Mouse (Mus musculus) lung, postnatal 14 days (tissue): ENCODE measurements at regions not wholly inside any gene's neighbourhood (a gene's known extent, or its start where the extent isn't known, plus 50 kb on each side); places are given as distances from the start of the nearest gene placed in this dataset.
"Not testable (repeated sequence)": the region's sequence is repeated elsewhere in the genome, so short reads cannot be mapped to it uniquely, and the experiment has no call there.

ENCODE experiments used
- DNase-seq: peaks from one replicate; pipeline ENCODE4 v3.0.0; 2021

DNA sequence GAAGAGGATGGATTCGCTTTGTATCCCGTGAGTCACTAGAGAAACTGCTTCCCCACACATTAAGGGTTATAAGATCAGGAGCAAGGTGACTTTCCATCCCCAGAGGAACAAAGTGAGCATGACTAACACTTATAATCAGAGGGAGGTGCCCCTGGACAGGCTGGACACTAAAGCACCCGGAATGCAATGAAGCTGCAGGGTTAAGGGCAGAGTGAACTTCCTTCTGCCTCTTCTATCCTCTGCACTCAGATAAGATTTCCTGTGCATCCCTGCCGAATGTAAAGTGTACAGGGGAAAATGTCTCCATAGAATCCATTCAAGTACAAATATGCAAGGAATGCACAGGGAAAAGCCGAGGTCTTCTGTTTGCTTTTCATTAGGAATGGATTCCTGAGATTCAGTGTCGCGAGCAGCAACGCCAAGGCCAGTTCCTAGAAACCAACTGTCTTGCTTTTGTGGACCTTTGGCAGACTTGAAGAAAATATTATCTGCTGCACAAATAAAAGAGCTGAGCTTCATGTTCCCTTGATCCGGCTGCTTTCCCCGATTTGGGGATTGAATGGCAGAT is 58.5 kb upstream of the Fbxl7 start:
- DNase-seq: no peak

DNA sequence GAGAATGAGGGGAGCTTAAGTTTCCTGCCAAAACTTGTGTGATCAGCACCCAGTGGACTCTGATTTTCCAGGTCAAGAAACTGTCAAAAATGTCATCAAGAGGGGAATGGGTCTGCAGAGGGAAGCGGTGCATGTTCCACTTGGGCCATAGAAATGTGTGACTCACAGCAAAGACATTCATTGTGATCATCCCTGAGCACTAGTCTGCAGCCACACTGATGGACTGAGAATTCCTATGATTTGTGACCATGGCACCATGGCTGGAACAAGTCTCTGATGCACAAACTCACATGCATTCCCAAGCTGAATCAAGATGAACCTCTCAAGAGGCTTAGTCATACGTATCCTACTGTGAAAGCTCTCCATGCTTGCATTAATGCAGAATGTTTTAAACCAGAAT is 63.6 kb upstream of the Fbxl7 start:
- no peak for DNase-seq

DNA sequence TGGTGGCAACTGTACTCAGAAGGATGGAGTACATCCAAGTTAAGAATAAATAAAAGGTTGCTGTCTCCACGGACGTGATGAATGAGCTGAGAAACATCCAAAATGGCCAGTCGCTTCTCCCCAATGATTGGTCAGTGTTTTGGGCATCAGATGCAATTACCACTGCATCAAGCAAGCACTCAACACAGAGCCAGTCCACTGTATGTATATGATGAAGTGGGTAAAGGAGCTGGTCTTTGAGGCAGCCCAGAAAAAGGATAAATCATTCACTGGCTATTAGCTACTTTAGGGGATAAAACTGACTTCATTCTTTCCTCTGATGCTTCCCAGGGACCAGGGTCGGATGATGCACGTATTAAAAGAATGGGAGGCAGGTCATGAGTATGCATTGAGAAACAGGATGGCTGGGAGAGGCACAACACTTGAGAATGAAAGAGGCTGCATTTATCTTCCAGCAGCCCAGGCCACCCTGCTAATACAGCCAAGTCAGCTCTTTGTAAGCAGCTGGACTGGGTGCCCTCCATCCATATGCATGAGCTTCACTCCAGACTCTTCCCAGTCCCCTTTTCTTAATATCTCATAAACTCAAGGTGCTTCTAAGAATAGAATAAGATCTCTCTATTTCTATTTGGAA is 73.1 kb upstream of the Fbxl7 start:
- DNase-seq: no peak

DNA sequence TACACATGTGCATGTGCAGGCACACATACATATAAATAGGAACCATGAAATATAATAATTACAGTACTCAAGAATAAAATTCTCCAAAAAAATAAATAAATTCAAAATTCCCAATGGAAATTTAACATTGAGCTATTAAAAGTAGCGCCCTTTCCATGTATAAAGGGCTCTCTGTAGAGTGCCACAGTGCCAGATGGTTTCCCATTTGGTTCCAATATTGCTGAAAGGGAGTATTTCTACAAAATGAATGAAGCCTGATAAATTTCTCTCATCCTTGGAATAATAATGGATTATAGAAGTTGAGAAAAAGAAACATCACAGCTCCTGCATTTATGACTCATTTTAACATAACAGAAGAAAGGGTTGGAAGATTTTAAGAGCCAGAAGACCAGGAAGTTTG is 75.4 kb upstream of the Fbxl7 start:
- no peak for DNase-seq

DNA sequence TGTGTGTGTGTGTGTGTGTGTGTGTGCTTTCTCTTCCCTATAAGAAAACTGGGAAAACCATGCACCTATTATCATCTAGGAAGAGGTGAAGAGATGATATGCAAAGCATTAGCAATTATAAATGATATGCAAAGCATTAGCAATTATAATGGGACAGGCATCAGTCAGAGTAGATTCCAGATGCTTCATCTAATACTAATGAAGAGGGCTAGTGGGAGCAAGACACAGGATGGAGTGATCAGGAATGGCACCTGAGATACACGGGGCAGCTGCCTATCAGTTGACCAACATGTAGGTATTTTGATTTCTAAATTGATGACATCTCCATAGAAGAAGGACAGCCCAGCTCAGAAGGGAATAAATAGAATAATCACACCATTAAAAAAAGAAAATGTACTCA is 97.7 kb upstream of the Fbxl7 start:
- DNase-seq: no peak

DNA sequence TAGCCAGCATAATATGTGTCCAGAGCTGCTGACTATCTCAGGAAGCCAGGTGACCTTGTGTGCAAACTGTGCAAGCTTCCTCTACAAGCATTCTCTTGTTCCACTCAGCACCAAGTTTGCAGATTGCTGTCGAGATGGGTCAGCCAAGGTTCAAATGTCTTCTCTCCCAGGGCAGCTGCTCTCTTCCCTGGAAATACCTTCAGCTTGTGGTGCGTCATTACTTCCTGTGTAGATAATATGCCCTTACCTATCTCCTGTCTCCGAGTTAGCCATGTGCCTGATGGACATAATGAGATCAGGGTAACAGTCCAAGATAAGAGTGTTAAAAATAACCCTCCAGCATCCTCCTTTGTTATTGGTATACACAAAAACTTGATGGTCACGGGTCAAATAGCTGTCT is 113.7 kb upstream of the Fbxl7 start:
- no peak for DNase-seq

DNA sequence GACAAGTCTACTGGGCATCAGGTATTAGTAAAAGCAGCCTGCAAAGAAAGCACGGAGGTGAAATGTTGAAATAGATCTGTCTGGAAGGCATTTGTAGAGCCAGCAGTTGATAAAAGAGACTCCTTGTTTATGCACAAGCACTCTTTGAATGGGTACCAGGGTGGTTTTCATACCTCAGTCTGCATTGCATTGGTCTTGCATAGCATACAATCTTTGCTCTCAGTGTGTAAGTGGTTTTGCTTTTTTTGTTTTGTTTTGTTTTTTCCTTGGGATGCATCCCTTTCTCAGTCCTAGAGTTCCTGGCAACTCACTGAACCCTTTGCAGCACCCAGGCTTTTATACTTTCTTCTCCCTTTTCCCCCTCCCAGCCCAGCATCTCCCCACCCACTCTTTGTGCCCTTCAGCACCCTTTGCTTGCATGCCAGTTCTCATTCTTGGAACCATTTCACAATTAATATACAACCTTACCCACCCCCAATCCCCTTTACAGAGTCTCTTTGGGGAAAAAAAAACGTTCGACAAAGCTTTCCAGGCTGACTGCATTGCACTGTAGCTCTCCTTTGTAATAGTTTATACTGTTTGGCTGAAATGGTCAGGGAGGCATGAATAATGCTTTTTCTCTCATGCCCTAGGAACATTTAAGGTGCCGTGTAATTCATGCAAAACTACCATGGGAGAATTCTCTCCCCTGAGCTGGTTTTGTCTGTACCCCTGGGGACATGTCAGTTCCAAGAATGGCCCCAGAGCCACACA is 118.7 kb upstream of the Fbxl7 start:
- DNase-seq: no peak

DNA sequence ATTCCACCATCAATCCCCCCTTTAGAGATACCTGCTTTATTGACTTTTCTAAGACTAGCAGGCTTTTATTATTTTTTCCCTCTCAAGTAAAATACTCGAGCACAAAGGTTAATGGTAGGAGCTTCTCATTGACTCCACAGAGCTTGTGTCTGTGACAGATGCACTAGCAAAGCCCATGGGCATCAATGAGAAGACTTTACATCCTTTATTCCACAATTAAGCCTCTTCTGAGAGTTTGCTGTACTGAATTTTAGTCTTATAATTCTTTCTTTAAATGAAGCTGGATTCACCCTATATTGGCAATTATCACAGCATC is 119.2 kb upstream of the Fbxl7 start:
- no peak for DNase-seq

DNA sequence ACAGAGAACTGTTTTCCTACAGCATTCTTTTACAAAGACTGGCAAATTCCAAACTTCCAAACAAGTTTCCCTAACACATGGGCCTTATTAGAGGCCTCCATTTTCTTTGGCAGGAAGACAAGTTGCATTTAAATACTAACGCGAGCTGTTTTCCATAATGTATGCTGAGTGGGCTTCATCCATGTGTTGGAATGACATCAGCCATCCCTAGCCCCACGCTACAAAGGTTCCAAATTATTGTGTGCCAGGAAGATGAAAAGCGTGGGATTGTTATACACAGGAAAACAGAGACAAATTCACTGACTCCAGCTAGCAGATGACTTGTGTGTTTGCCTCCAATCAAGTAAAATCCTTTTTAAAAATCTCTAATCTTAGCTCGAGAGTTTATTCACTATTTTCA is 125.1 kb upstream of the Fbxl7 start:
- no peak for DNase-seq

DNA sequence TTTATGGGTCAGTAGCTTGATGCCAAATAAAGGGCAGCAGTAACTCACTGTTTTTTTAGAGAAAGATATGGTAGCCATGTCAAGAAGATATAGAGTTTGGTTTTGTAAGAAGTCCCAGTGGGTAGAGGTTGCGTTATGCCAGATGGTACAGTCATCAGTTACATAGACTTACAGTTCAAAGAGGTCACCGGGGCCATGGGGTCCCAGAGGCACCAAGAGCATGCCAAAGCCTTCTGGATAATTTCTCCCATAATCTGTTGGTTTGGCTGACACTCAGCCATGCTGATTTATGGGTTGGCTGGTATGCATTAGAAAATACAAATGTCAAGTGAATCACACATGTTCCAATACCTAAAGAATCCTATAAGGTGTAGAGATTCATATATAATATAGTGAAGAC is 137.9 kb upstream of the Fbxl7 start:
- DNase-seq: no peak

DNA sequence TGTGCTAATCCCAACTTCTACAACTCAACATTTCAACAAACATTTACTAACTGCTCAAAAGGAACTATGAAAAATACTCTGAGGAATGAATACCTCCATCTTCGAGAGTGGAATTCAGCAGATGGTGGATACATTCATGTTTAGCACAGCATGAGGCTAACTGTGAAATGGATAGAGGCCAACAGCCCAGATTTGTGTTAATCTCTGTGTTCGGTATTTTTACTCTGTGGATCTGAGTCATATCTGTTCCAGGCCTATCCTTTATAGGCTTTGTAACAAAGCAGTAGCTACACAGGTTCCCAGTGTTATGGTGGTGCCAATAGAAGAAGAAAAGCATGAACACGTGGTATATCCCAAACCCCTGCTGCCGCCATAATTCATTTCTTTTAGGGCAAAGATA is 148.4 kb upstream of the Fbxl7 start:
- no peak for DNase-seq

DNA sequence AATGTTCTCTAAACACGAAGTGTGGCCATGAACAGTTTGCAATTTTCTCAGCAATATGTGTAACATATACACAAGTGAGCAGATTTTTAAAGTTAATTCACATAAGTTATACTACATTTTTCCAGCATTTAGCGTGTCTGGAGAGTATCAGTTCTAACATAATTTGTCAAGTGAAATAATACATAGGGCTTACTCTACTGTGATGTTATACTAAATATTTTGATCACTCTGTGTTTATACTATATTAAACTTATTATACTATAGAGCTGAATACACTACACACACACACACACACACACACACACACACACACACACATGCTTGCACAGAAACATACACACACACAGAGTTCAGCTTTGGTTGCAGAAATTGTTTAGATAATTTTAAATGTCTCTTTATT is 155.3 kb upstream of the Fbxl7 start:
- DNase-seq: no peak

DNA sequence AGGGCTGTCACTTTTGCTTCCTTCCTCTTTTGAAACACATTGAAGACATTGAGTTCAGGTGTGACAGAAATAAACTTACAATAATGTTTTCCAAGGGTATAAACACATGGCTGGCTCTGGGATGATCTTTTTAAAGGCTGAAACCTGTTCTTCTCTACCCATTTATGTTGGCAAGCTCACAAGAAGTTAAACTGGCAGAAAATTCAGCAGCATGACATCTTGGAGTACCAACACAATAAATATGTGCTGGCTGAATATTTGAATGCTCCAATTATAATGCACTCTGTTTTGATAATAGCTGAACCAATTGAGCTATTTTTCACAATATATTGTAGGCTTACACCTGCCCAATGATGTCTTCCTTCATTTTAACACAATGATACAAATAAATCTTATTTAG is 168.1 kb upstream of the Fbxl7 start:
- DNase-seq: no peak

DNA sequence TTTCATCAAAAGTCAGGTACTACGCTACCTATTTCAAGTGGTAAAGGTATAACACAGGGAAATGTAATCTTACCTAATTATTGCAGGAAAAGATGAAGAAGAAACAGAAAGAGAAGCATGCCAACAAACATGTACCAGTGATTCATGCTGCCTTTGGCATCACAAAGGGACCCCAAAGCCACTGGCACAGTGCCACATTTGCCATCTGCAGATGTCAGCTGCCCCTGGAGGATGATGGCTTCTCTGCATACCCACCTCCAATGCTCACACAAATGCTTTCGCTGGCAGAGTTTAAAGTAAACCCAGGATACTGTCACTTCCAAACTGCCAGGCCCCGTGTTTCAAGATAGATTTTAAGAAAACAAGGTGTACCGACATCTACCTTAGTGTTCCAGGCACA is 168.6 kb upstream of the Fbxl7 start:
- DNase-seq: no peak

DNA sequence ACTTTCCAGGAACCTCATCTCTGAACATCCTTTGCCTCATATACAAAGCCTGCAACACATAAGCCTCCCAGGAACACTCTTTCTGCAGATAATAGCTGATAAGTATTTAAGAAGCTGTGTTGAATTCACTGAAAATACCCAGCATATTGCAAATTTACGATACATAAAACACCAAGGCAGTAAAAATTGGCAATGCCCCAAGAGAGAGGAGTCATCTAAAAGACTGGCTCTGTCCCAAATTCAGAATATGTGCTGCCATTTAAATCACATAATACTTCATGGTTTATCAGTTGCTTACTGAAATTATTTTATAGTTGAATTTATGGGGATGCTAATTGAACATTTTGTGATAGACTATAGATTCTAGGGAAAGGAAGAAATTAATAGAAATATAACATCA is 172.3 kb upstream of the Fbxl7 start:
- DNase-seq: no peak

DNA sequence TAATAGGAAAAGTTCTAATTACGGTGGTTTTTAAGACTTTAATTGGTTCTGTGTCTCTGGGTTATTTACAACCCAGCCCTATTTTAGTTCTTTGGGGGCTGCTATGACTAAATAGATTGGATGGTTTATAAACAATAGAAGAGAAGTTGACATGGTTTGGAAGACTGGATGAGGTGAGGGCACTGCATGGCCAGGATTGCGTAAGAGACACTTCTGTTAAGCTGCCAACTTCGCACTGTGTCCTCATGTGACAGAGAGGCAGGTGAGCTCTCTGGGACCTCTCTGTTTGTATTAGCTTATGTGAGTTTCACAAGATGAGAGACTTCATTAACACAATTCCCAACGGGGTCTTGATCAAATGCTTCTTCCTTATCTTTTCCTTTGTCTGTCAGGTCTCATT is 182.5 kb upstream of the Fbxl7 start:
- DNase-seq: no peak

DNA sequence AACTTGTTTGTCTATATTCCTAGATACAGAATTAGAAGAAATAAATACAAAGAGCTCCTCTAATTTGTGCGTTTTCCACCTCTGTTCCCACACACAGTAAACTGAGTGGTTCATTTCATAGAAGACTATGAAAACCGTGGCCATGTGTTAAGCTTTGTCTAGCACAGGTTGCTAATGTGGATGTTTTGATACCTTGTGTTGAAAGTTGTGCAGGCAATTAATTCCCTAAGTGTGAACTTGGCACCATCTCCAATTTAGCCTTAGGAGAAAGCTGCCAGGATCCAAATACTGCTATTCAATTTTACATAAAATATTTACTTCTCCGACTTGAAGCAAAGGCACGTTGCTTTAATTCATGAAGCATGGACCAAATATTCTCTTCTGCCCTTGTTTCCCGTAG is 187.4 kb upstream of the Fbxl7 start:
- no peak for DNase-seq

DNA sequence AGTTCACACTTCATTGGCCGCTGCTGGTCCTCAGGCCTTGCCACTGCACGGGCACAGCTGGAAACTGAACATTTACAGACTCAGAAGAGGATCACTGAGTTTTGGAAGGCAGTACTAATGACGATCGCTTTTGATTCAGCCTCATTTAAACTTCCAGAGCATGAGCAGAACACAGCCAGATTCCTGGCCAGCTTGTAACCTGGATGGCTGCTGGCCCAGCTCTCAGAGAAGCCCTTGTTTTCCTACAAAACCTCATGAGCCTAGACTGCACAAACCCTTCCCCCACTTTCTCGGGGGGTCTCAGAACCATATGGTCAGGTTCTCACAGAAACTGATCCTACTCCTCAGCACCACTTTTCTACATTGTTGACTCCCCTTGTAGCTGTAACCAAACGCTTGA is 188.2 kb upstream of the Fbxl7 start:
- no peak for DNase-seq

DNA sequence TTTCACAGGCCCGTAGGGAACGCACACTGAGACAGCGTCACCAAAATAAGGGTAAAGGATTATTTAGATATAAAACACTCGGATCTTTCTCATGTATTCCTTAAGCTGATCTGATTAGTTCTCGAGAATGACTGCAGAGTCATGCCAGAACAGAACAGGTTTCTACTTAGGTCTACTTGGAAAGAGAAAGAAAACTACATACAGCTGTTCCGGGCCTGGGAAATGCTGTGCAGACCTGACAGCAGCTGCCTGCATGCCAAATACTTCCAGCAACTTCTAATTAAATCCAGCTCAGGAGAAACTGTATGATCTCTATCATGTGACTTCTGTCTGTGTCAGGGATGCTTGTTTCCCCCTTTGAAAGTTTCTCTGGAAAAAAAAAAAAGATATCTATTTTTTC is 193.8 kb upstream of the Fbxl7 start:
- DNase-seq: no peak

DNA sequence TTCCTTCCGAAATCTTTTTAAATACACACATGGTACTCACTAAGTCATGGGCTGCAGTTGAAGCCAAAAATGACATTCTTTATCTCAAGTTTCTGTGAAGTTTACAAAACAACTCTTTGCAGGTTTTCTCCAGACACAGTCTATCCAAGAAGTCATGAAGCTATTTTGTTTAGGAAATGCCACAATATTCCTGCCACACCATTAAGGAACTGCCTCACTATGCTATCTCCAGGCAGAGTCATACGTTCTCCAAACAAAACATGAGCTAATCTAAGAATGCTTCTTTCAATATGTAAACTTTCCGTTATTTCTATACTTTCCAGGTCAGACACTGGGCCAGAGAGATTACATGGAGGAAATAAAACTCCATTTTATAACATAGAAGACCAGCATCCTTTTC is 198.7 kb upstream of the Fbxl7 start:
- DNase-seq: no peak

DNA sequence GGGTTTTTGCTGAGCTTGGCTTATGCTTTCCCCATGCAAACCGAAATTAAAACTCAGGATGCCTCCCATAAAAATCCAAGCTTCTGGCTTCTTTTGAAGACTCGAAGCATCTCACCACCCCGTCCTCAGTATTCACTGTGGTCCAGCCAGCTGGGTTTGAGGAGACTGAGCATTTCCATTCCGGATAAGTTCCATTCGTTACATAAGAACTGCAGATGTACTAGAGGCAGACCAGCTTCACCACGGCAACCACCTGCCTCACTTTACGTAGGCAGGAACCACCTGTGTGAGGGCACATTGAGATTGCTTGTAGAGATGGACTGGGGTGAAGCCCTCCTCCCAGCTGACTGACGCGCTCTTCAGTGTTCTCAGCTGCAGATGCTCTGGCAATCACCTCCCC is 199.9 kb upstream of the Fbxl7 start:
- DNase-seq: no peak

DNA sequence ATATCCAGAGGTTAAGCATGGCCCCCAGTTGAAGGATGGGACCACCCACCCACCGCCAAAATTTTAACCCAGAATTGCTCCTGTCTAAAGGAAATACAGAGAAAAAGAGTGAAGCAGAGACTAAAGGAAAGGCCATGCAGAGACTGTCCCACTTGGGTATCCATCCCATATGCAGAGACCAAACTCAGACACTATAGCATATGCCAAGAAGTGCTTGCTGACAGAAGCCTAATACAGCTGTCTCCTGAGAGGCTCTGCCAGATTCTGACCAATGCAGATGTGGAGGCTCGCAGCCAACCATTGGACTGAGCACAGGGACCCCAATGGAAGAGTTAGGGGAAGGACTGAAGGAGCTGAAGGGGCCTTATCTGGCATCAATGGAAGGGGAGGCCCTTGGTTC is 206.2 kb upstream of the Fbxl7 start:
- DNase-seq: not testable (repeated sequence)

DNA sequence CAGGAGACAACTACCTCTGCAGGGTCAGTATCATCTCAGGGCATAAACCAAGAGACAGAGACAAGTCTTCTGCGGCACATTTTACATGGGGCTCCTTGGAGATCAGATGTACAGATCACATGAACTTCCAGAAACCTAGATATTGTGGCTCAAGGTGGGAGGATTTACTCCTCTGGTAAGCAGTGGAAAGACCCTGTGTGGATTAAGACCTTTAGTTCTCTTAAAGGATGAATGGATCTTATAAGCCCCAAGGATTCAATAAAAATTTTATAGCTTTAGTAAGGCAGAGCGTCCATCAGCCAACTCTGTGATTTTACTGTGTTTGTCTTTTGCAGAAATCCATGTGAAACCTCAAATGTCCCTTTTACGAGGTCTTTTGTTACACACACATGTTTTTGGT is 213.8 kb upstream of the Fbxl7 start:
- no peak for DNase-seq

DNA sequence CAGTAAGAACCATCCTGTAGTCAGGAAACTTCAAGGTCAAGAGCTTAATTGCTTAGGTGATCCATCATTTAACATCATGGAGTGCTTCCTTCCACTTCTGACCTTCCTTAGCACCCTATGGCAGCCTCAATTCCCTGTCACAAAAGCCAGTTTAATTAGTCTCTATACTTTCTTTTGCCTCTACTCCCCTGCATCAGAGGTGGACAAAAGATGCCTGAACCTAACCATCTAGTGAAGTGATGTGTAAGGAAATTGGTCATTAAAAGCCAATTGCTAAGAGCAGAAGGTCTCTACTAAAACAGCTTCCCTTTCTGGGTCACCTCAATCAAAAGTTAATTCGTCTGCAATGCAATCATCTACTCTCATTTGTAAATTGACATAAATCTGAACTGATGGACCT is 234.3 kb upstream of the Fbxl7 start:
- DNase-seq: no peak

DNA sequence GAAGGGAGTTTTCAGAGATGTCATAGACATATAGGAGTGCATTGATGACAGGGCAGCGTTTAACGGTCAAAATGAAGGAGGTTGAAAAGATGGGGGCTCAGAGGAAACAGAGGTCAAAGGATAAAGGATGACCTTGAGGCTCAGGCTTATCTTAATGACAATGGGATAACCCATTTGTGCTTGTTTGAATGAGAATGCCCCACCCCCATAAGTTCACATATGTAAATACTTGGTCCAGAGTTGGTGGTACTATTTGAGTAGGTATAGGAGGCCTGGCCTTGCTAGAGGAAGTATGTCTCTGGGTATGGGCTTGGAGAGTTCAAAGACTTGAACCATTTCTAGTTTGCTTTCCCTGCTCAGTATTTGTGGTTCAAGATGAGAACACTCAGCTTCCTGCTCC is 237.4 kb upstream of the Fbxl7 start:
- no peak for DNase-seq
